Mouse (Mus musculus) thymus, postnatal 14 days (tissue): ENCODE measurements at regions not wholly inside any gene's neighbourhood (a gene's known extent, or its start where the extent isn't known, plus 50 kb on each side); places are given as distances from the start of the nearest gene placed in this dataset.

Experiments
- DNase-seq: peaks from one replicate; pipeline ENCODE4 v3.0.0; 2021

- no peak for DNase-seq
Measured at GRCm38 (mm10) chr13:118603474-118603873, 66.1 kb upstream of the Fgf10 start.

DNA sequence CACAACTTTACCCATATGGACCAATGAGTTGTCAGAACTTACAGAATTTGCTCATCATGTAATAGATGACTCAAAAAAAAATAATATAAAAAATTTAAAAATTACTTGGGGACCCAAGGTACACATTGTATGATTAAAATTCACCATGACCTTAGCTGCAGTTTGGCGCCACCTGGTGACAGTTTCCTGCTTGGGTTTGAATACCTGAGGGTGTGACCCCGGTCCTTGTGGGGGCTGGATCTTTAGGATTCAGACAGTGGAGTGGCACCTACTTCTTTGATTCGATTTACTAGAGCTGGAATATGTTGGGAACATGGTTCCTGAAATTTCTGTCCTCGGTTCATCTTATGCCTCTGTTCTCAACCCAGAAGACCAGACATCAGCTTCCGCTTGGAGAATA is 72.7 kb upstream of the Fgf10 start:
- peak; percentile 5 for DNase-seq

- no peak for DNase-seq
Measured at GRCm38 (mm10) chr13:118596218-118596795, 73.3 kb upstream of the Fgf10 start.

DNA sequence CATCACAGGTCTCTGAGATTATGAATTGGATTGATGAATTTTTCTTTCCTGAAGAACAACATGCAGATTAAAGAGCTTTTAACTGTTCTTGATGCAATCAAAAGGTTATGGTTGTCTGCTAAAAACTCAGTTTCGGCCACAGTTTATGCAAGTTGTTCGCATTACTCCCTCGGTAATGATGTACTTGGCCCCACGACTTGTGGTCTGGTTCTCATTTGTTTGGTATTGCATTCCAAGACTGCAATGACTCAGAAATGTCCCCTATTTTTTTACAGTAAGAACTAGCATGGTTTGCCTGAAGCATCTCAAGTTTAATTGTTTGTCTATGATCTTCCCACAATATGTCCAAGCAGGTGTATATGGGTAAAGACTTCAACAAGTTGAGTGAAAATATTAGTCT is 77.5 kb upstream of the Fgf10 start:
- DNase-seq = no peak

DNA sequence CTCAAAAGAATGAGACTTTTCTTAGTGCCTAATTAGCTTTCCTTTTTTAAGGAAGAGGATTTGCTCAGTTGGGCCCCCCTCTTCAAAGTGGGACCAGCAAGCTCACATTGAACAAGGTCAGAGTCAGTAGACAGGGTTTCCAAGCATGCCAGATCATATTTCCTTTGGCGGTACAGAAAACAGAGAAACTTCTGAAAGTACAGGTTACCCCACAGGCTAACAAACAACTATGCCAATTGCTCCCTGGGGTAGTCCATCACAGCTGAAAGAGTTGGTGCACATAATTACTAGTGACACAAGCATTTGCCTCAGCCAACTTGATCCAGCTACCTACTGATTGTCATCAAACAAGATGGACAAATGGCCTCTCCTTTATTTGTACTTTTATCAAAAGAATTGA is 97.0 kb upstream of the Fgf10 start:
- no peak for DNase-seq

DNA sequence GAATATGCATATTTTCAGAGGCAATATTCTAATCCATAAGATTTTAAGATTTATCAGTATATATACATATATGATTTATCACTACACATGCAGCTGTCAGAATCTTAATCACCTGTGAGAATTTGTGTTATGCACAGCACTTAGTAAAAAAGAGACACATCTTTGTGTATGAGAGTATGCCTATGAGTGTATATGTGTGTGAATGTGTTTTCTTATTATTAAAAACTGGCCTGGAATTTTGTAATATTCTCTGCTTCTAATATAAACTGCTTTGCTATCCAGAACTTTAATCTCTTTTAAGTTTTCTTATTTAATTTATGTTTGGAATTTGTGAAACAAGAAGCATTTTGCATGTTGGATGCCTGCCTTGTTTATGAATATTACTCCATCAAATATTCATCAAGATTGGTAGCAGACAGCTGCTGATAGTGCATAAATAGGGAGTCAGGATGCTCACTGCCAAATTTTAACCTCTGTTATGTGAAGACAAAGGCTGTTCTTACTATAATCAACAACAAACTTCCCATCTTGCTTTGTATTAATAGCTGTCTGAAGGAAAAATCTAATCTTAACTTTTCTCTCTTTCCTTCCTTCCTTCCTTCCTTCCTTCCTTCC is 104.3 kb upstream of the Fgf10 start:
- no peak for DNase-seq

GRCm38 (mm10) chr13:118558966-118559365 is 110.6 kb upstream of the Fgf10 start:
- DNase-seq = no peak

DNA sequence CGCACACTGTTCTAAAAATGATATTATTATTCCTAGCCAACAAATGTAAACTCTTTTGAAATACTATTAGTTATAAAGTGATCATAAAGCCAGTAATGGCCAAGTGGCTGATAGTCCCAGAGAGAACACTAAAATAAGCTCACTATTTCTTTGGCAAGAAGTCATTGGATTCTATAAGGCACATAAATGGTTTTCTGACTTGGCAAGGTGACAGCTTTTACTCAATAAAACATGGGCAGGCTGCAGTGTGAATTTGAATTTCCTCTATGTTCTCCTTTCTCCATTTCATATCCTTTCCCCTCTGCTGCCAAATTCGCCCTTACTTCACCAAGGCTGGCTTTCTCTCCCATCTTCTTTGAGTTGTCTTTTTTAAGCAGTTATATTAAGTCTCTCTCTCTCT is 117.6 kb upstream of the Fgf10 start:
- DNase-seq = no peak

- no peak for DNase-seq
Measured at GRCm38 (mm10) chr13:118538742-118539141, 130.8 kb upstream of the Fgf10 start.

- DNase-seq = no peak
Measured at GRCm38 (mm10) chr13:118513961-118514360, 126.9 kb upstream of the Mrps30 start.

- DNase-seq = no peak
Measured at GRCm38 (mm10) chr13:118506136-118506535, 119.1 kb upstream of the Mrps30 start.

- DNase-seq = no peak
Measured at GRCm38 (mm10) chr13:118490610-118491009, 103.6 kb upstream of the Mrps30 start.

GRCm38 (mm10) chr13:118483031-118483430 is 96.0 kb upstream of the Mrps30 start:
- DNase-seq = no peak

- DNase-seq = no peak
Measured at GRCm38 (mm10) chr13:118480237-118480636, 93.2 kb upstream of the Mrps30 start.

- DNase-seq = no peak
Measured at GRCm38 (mm10) chr13:118478487-118478886, 91.4 kb upstream of the Mrps30 start.

DNA sequence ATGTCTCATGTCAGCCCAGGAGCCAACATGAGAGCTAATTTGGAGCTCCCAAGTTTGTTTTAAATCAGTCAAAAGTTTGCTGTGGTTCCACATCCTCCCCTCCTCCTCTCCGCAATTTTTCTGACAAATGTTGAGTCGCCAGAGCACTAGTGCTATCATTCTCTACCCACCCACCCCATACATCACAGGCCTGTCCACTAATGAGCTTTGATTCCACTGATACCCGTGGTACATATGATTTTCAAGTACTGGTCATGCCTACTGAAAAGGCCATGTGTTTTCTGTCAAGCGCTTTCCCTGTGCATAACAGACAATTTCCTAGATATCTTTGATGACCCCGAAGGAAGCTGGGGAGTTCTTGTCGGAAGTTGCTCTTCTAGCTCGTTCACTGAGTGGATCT is 85.5 kb upstream of the Mrps30 start:
- no peak for DNase-seq

DNA sequence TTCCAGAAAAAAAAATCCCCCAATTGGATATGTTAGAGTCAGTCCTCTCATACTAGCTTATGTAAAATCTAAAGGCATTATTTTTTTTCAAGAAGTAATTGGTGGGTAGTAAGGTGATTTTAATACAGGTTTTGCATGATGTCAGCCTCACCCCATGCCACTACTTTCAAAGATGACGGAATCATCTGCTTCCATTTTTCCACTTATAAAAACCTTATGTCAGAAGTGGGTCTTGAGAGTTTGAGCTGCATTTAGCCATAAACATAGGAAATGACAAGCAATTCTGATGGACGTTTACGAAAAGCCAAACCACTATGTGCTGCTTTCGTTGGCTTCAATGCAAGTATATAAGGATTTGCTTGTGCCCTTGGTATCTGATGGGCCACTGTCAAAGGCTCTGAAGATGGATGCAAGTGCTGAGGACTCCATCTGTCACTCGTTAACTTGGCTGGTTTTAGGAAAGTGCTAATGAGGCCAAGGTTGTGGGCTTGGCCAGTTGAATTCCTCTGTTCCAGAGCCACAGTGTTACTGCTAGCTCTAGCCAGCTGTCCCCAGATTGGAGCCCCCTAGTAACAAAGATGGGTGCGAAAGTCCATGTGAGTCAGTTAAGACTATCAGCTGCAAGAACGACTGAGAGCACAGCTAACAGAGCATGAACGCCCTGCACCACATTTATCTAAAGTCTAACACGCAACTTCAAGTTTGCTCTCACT is 72.8 kb upstream of the Mrps30 start:
- no peak for DNase-seq

DNA sequence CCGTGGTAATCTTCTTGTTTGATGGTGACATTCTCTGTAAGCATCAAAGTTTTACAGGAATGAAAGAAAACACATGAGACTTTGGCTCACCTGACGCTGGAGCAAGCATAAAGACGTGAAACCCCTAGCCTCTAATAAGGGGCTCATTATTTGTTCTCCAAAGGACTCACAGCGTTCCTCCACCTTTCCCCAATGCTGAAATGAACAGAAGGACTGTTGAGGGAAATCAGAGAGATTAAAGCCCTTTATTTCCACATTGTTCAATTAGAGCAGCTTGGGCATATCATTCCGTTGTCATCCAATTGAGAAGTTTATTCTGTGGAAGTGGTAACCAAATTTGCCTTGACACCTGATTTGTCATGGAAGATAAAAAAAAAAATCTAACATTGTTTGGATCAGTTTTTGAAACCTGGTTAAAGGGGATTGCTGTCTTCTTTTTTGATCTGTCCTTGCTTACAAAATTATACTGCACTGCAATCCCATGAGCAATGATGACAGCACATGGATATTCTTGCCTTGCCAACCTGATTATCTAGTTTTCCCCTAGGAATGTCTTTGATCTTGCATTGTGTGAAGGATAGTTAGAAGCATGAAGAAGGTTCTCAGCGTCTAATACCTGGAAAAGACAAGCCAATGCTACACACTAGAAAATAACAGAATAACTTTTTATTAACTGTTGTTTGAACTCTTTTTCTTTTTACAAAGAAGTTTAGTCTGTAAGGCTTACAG is 62.1 kb upstream of the Mrps30 start:
- no peak for DNase-seq

- DNase-seq = no peak
Measured at GRCm38 (mm10) chr13:118441322-118442064, 54.4 kb upstream of the Mrps30 start.
